Mouse (Mus musculus) CH12.LX (cell line): ENCODE results near the gene Fat3. TPM values are rescaled to one million over a fixed set of nuclear protein-coding genes. Genes with fewer than 3 reads are reported as not detected.

Experiments
- DNase-seq: peaks from one replicate; pipeline ENCODE4 v3.0.0-alpha.2; 2013; ENCODE audit errors: extremely low read depth
- H3K27ac ChIP-seq: 2 replicates; pipeline ENCODE4 v1.5.1; 2012; ENCODE audit warnings: low read depth, mild to moderate bottlenecking, control low read depth, moderate library complexity; ENCODE audit not compliant: insufficient read depth
- H3K27me3 ChIP-seq: replicated peaks from 2 replicates; pipeline ENCODE3; 2012; ENCODE audit warnings: inconsistent platforms
- H3K36me3 ChIP-seq, 2 experiments: replicated peaks in 1 of 2; 2 replicates each; pipeline versions ENCODE3 to v1.6.1; 2012; ENCODE audit warnings: inconsistent platforms in 1 of 2, low read length in 1 of 2, mild to moderate bottlenecking in 1 of 2, mixed read lengths in 1 of 2, moderate library complexity in 1 of 2; ENCODE audit not compliant: control insufficient read depth in 1 of 2, insufficient read depth in 1 of 2
- H3K4me1 ChIP-seq, 2 experiments: 2 replicates each; pipeline ENCODE4 v1.6.1; 2012; ENCODE audit warnings: inconsistent platforms in 1 of 2, moderate library complexity in 1 of 2; ENCODE audit not compliant: insufficient read depth in 2 of 2, control insufficient read depth in 1 of 2
- H3K4me2 ChIP-seq: 2 replicates; pipeline ENCODE4 v1.6.1; 2012; ENCODE audit warnings: low read depth, mild to moderate bottlenecking, control low read depth; ENCODE audit not compliant: poor library complexity, insufficient read depth, severe bottlenecking
- H3K4me3 ChIP-seq, 3 experiments: fragments of 150-350 bp in 1 of 3; sonication (generic) in 1 of 3; replicated peaks in 1 of 3; 2 replicates each; pipeline versions ENCODE3 to v1.5.1; 2011 to 2012; ENCODE audit warnings: low read depth in 2 of 3, low read length in 2 of 3, mild to moderate bottlenecking in 2 of 3, moderate library complexity in 2 of 3, control low read depth in 1 of 3, improper control_type of control experiment in 1 of 3, inconsistent platforms in 1 of 3, mixed read lengths in 1 of 3; ENCODE audit not compliant: poor library complexity in 1 of 3
- H3K79me2 ChIP-seq: replicated peaks from 2 replicates; pipeline ENCODE4 v1.6.1; 2012; ENCODE audit warnings: mild to moderate bottlenecking, moderate library complexity; ENCODE audit not compliant: control insufficient read depth, poor library complexity, insufficient read depth, severe bottlenecking; ENCODE audit errors: extremely low read depth
- H3K9ac ChIP-seq: 2 replicates; pipeline ENCODE4 v1.6.1; 2012; ENCODE audit warnings: low read depth, mild to moderate bottlenecking, control low read depth, moderate library complexity; ENCODE audit not compliant: insufficient read depth
- H3K9me3 ChIP-seq: replicated peaks from 2 replicates; pipeline ENCODE3; 2012; ENCODE audit warnings: low read length, inconsistent platforms, mixed read lengths
- CHD2 ChIP-seq: IDR thresholded peaks from 2 replicates; pipeline ENCODE4 v1.6.1; 2011; ENCODE audit warnings: low read length, improper control_type of control experiment
- CTCF ChIP-seq, 2 experiments: IDR thresholded peaks in 1 of 2; conservative IDR thresholded peaks in 1 of 2; 2 replicates each; pipeline ENCODE4 v1.5.1; 2011 to 2012; ENCODE audit warnings: low read depth in 2 of 2, low read length in 2 of 2, improper control_type of control experiment in 1 of 2, inconsistent platforms in 1 of 2, mild to moderate bottlenecking in 1 of 2, moderate library complexity in 1 of 2
- E2F4 ChIP-seq: IDR thresholded peaks from 2 replicates; pipeline ENCODE4 v1.6.1; 2011; ENCODE audit warnings: low read depth, low read length, improper control_type of control experiment; ENCODE audit not compliant: insufficient replicate concordance
- EP300 ChIP-seq: IDR thresholded peaks from 2 replicates; pipeline ENCODE4 v1.6.1; 2011; ENCODE audit warnings: low read length, improper control_type of control experiment
- GABPA ChIP-seq: IDR thresholded peaks from 2 replicates; pipeline ENCODE4 v1.6.1; 2012; ENCODE audit warnings: low read depth, low read length, improper control_type of control experiment, inconsistent platforms; ENCODE audit not compliant: insufficient replicate concordance
- HCFC1 ChIP-seq: IDR thresholded peaks from 2 replicates; pipeline ENCODE4 v1.6.1; 2012; ENCODE audit warnings: low read depth, mild to moderate bottlenecking, inconsistent platforms, low read length, improper control_type of control experiment
- JUN ChIP-seq: IDR thresholded peaks from 2 replicates; pipeline ENCODE4 v1.6.1; 2011; ENCODE audit warnings: low read depth, mild to moderate bottlenecking, low read length, improper control_type of control experiment, moderate library complexity; ENCODE audit not compliant: insufficient read depth
- JUND ChIP-seq: conservative IDR thresholded peaks from 2 replicates; pipeline ENCODE4 v1.6.1; 2011; ENCODE audit warnings: low read depth, low read length, improper control_type of control experiment
- MAFK ChIP-seq: IDR thresholded peaks from 2 replicates; pipeline ENCODE4 v1.6.1; 2011; ENCODE audit warnings: low read length, improper control_type of control experiment; ENCODE audit not compliant: insufficient replicate concordance
- MAX ChIP-seq: IDR thresholded peaks from 2 replicates; pipeline ENCODE4 v1.6.1; 2011; ENCODE audit warnings: low read length, improper control_type of control experiment
- MEF2A ChIP-seq: IDR thresholded peaks from 2 replicates; pipeline ENCODE4 v1.6.1; 2014; ENCODE audit warnings: low read depth, mild to moderate bottlenecking, inconsistent platforms, low read length, improper control_type of control experiment, borderline replicate concordance
- MXI1 ChIP-seq: IDR thresholded peaks from 2 replicates; pipeline ENCODE4 v1.6.1; 2011; ENCODE audit warnings: mild to moderate bottlenecking, low read depth, low read length, improper control_type of control experiment
- NRF1 ChIP-seq: IDR thresholded peaks from 2 replicates; pipeline ENCODE4 v1.6.1; 2014; ENCODE audit warnings: low read depth, mild to moderate bottlenecking, inconsistent platforms, low read length, improper control_type of control experiment, moderate library complexity
- POLR2AphosphoS2 ChIP-seq: IDR thresholded peaks from 2 replicates; pipeline ENCODE4 v1.6.1; 2011; ENCODE audit warnings: low read depth, low read length, improper control_type of control experiment
- RAD21 ChIP-seq: IDR thresholded peaks from 2 replicates; pipeline ENCODE4 v1.6.1; 2011; ENCODE audit warnings: low read depth, mild to moderate bottlenecking, low read length, improper control_type of control experiment, moderate library complexity
- TCF12 ChIP-seq: IDR thresholded peaks from 2 replicates; pipeline ENCODE4 v1.6.1; 2014; ENCODE audit warnings: low read depth, mild to moderate bottlenecking, inconsistent platforms, low read length, improper control_type of control experiment
- ZNF384 ChIP-seq: IDR thresholded peaks from 2 replicates; pipeline ENCODE4 v1.6.1; 2012; ENCODE audit warnings: low read depth, low read length, improper control_type of control experiment, inconsistent platforms
- dilution Hi-C: fragments of 300-500 bp; cut with MboI; formaldehyde crosslinking; loops from 2 replicates; pipeline ENCODE4 v1.14.3; 2020; ENCODE audit warnings: low sequenced_read_pairs; ENCODE audit not compliant: extremely low pct_unique_long_range_greater_than_20kb, extremely low pct_ligation_motif_present
- in situ Hi-C: fragments of 300-500 bp; cut with MboI; formaldehyde crosslinking; loops from 3 replicates; pipeline ENCODE4 v1.14.3; 2019; ENCODE audit warnings: low sequenced_read_pairs, low pct_ligation_motif_present, low pct_unique_long_range_greater_than_20kb, mixed read lengths
- polyA plus RNA-seq: library from polyadenylated mRNA; unstranded; fragments of >175 nt; gene quantifications from 2 replicates; pipeline ENCODE4 v1.2.1, GENCODE M21; 2012; ENCODE audit warnings: low read depth; ENCODE audit not compliant: insufficient read length
- total RNA-seq, 2 experiments: library from RNA; depleted of rRNA; stranded (reverse); fragments of 300-350 nt in 1 of 2; fragments of >200 nt in 1 of 2; gene quantifications; 2 replicates each; pipeline ENCODE4 v1.2.3; 2012 to 2014

Fat3 gene
- total and polyA plus RNA-seq, 3 experiments: 0.03 to 0.07 TPM; not detected in 1

- no peaks in the 10 kb centered on the region for H3K9me3 ChIP-seq
- H3K27ac ChIP-seq: no peak overlapping the region
- in situ Hi-C loops (loop anchor here (25.0 kb wide), 1 partner anchor 424 kb away; no protein-coding TSS in a partner anchor), dilution Hi-C loops (no loop called here)
- H3K9ac ChIP-seq: no peak overlapping the region
- no peak for DNase-seq
- no peaks in the 10 kb centered on the region for H3K79me2 ChIP-seq
- TF ChIP-seq GABPA (no peak), CTCF (conservative IDR thresholded peaks at IDR 0.05 in 1 of 2, IDR thresholded peaks at IDR 0.05 in 1 of 2; ENCODE audit: low read depth in 2 of 2, low read length in 2 of 2) (no peak), HCFC1 (no peak), MAFK (no peak), NRF1 (no peak), E2F4 (no peak), JUN (no peak), JUND (no peak), ZNF384 (no peak), MXI1 (no peak), EP300 (no peak), MEF2A (no peak), CHD2 (no peak), MAX (no peak), POLR2AphosphoS2 (no peak), TCF12 (no peak), RAD21 (no peak)
- TF ChIP-seq, all 38 proteins: peak for 0
- H3K4me1 ChIP-seq: no peaks in the 10 kb centered on the region; a peak in 1 of 4 replicates
- H3K4me2 ChIP-seq: no peak overlapping the region
- no peak overlapping the region for H3K4me3 ChIP-seq
- H3K36me3 ChIP-seq: no peaks in the 10 kb centered on the region
- no peaks in the 10 kb centered on the region for H3K27me3 ChIP-seq
These were observed 639.7 kb downstream of the Fat3 start for GRCm38 (mm10) chr9:15861402-15861801.
